Mouse (Mus musculus): ENCODE results near the gene Mfap1a. TPM values are rescaled to one million over a fixed set of nuclear protein-coding genes. Genes with fewer than 3 reads are reported as not detected.

The Mfap1a gene
- total and polyA plus RNA-seq, 3 experiments: 13.5 to 27.3 (median 14.0) TPM

DNA sequence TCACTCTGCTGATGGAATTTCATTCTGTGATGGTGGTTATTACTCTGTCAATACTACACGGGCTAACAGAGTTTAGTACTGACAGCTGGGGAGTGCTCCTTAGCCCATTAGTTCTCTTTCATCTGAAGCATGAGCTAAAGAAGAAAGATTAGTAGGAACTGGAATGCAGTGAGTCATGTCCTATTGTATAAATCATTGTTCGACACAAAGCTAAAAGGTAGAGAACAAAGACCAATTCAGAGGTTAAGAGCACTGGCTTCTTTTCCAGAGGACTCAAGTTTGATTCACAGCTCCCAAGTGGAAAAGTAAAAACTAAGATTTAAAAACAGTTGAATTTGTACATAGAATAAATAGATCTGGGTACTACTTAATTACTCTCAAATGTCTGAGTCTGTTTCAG lies 46.4 kb downstream of the Mfap1a start:
- Histone ChIP-seq H3K4me3 (replicated peaks in 1 of 3; ENCODE audit: low read depth in 2 of 3, low read length in 2 of 3, poor library complexity in 1 of 3) (no peak overlapping the region), H3K9ac (ENCODE audit: insufficient read depth, low read depth) (no peak overlapping the region), H3K79me2 (replicated peaks; ENCODE audit: control insufficient read depth, extremely low read depth, insufficient read depth, poor library complexity, severe bottlenecking) (0 out of 2 replicates have a peak, but pooled peaks cover 2% of the 10 kb centered on the region), H3K4me1 (ENCODE audit: control insufficient read depth in 1 of 2, insufficient read depth in 2 of 2) (peaks cover 0 to 18% of the 10 kb centered on the region in 2 experiments; a peak in 2 of 4 replicates), H3K9me3 (replicated peaks; ENCODE audit: low read length) (no peaks in the 10 kb centered on the region), H3K36me3 (replicated peaks in 1 of 2; ENCODE audit: control insufficient read depth in 1 of 2, insufficient read depth in 1 of 2, low read length in 1 of 2) (peaks cover 5 to 27% of the 10 kb centered on the region in 2 experiments), H3K4me2 (ENCODE audit: insufficient read depth, low read depth, poor library complexity, severe bottlenecking) (no peak overlapping the region), H3K27ac (ENCODE audit: insufficient read depth, low read depth) (no peak overlapping the region), H3K27me3 (replicated peaks) (no peaks in the 10 kb centered on the region)
- dilution Hi-C loops (cut with MboI; ENCODE audit: extremely low pct_ligation_motif_present, extremely low pct_unique_long_range_greater_than_20kb, low sequenced_read_pairs) (no loop called here), in situ Hi-C loops (cut with MboI; ENCODE audit: low pct_ligation_motif_present, low pct_unique_long_range_greater_than_20kb, low sequenced_read_pairs) (no loop called here)
- no peak for DNase-seq (ENCODE audit: extremely low read depth)
- TF ChIP-seq ZC3H11A (IDR thresholded peaks at IDR 0.05; ENCODE audit: low read depth, low read length) (no peak), ETS1 (conservative IDR thresholded peaks at IDR 0.05; ENCODE audit: low read depth, low read length) (no peak), ZMIZ1 (IDR thresholded peaks at IDR 0.05; ENCODE audit: low read depth, low read length) (no peak), NRF1 (IDR thresholded peaks at IDR 0.05; ENCODE audit: low read depth, low read length) (no peak), ZKSCAN1 (IDR thresholded peaks at IDR 0.05; ENCODE audit: borderline replicate concordance, low read depth, low read length) (no peak), TBP (conservative IDR thresholded peaks at IDR 0.05; ENCODE audit: low read depth, low read length) (no peak), USF1 (IDR thresholded peaks at IDR 0.05; ENCODE audit: low read depth, low read length) (no peak), RCOR1 (conservative IDR thresholded peaks at IDR 0.05; ENCODE audit: low read depth, low read length) (no peak), MAX (IDR thresholded peaks at IDR 0.05; ENCODE audit: low read length) (no peak), NELFE (IDR thresholded peaks at IDR 0.05; ENCODE audit: low read depth, low read length) (no peak), HCFC1 (IDR thresholded peaks at IDR 0.05; ENCODE audit: low read depth, low read length) (no peak), MAZ (IDR thresholded peaks at IDR 0.05; ENCODE audit: low read depth, low read length) (no peak), GABPA (IDR thresholded peaks at IDR 0.05; ENCODE audit: insufficient replicate concordance, low read depth, low read length) (no peak), EP300 (IDR thresholded peaks at IDR 0.05; ENCODE audit: low read length) (no peak), USF2 (conservative IDR thresholded peaks at IDR 0.05; ENCODE audit: low read depth, low read length) (no peak), MXI1 (IDR thresholded peaks at IDR 0.05; ENCODE audit: low read depth, low read length) (no peak), ELF1 (IDR thresholded peaks at IDR 0.05; ENCODE audit: low read depth, low read length) (no peak), KAT2A (IDR thresholded peaks at IDR 0.05; ENCODE audit: insufficient replicate concordance, low read length) (no peak), CHD2 (IDR thresholded peaks at IDR 0.05; ENCODE audit: low read length) (no peak), POLR2AphosphoS2 (IDR thresholded peaks at IDR 0.05; ENCODE audit: low read depth, low read length) (no peak)

Measured in CH12.LX (cell line).